Mouse (Mus musculus): ENCODE measurements around the gene Fgfr2.
"Not testable (repeated sequence)": the region's sequence is repeated elsewhere in the genome, so short reads cannot be mapped to it uniquely, and the experiment has no call there.

Gene Fgfr2

GRCm38 (mm10) chr7:130543181-130543580, 2580.0 kb downstream of the Fgfr2 start:
- DNase-seq = no peak

- no peak for DNase-seq
These were observed 2583.0 kb downstream of the Fgfr2 start for GRCm38 (mm10) chr7:130540176-130540575.

- DNase-seq = no peak
These were observed 2586.1 kb downstream of the Fgfr2 start for GRCm38 (mm10) chr7:130537068-130537467.

GRCm38 (mm10) chr7:130535174-130535573, 2588.0 kb downstream of the Fgfr2 start:
- DNase-seq = no peak

GRCm38 (mm10) chr7:130533316-130534260, 2589.6 kb downstream of the Fgfr2 start:
- peak; percentile 91 for DNase-seq

- DNase-seq = not testable (repeated sequence)
These were observed 2592.0 kb downstream of the Fgfr2 start for GRCm38 (mm10) chr7:130531138-130531537.

GRCm38 (mm10) chr7:130527306-130527705, 2595.8 kb downstream of the Fgfr2 start:
- DNase-seq = no peak

GRCm38 (mm10) chr7:130523451-130523850, 2599.7 kb downstream of the Fgfr2 start:
- no peak for DNase-seq

GRCm38 (mm10) chr7:130520812-130521422, 2602.2 kb downstream of the Fgfr2 start:
- peak; percentile 44 for DNase-seq

- DNase-seq = no peak
These were observed 2603.1 kb downstream of the Fgfr2 start, which contains the start of gene Ate1 for GRCm38 (mm10) chr7:130520049-130520425. Gene Ate1, minus strand, starts transcription at chr7:130520369.

GRCm38 (mm10) chr7:130519096-130520048, 2603.8 kb downstream of the Fgfr2 start:
- DNase-seq = peak; percentile 96

- no peak for DNase-seq
These were observed 2604.7 kb downstream of the Fgfr2 start for GRCm38 (mm10) chr7:130518213-130519095.

- DNase-seq = no peak
These were observed 2612.9 kb downstream of the Fgfr2 start for GRCm38 (mm10) chr7:130510243-130510642.

GRCm38 (mm10) chr7:130503006-130503405, 2620.1 kb downstream of the Fgfr2 start:
- no peak for DNase-seq

GRCm38 (mm10) chr7:130501499-130501898, 2621.7 kb downstream of the Fgfr2 start:
- no peak for DNase-seq

GRCm38 (mm10) chr7:130493346-130493745, 2629.8 kb downstream of the Fgfr2 start:
- DNase-seq = no peak

- DNase-seq = no peak
These were observed 2631.1 kb downstream of the Fgfr2 start for GRCm38 (mm10) chr7:130492026-130492425.

GRCm38 (mm10) chr7:130479003-130479402, 2644.1 kb downstream of the Fgfr2 start:
- not testable (repeated sequence) for DNase-seq

GRCm38 (mm10) chr7:130475970-130476369, 2647.2 kb downstream of the Fgfr2 start:
- peak; percentile 34 for DNase-seq

GRCm38 (mm10) chr7:130473881-130474280, 2649.3 kb downstream of the Fgfr2 start:
- DNase-seq = no peak

- no peak for DNase-seq
These were observed 2650.5 kb downstream of the Fgfr2 start for GRCm38 (mm10) chr7:130472683-130473082.

- DNase-seq = no peak
These were observed 2652.1 kb downstream of the Fgfr2 start for GRCm38 (mm10) chr7:130471045-130471444.

All from kidney, adult 18-20 months (tissue).